Mouse (Mus musculus) layer of hippocampus, postnatal 25 days (tissue): ENCODE data around the gene Trabd. TPM values are rescaled to one million over a fixed set of nuclear protein-coding genes. Genes with fewer than 3 reads are reported as not detected.

ENCODE experiments used
- DNase-seq, 2 experiments: peaks; one replicate each; pipeline ENCODE4 v3.0.0; 2022; ENCODE audit warnings: mixed read lengths in 2 of 2, low spot score in 1 of 2; ENCODE audit errors: extremely low spot score in 1 of 2
- total RNA-seq, 2 experiments: library from RNA; stranded (reverse); gene quantifications; 2 replicates each; pipeline ENCODE4 v1.2.3; 2021

Trabd gene
- total RNA-seq, 2 experiments from 2014 or later: 20.5 to 21.2 TPM

DNA sequence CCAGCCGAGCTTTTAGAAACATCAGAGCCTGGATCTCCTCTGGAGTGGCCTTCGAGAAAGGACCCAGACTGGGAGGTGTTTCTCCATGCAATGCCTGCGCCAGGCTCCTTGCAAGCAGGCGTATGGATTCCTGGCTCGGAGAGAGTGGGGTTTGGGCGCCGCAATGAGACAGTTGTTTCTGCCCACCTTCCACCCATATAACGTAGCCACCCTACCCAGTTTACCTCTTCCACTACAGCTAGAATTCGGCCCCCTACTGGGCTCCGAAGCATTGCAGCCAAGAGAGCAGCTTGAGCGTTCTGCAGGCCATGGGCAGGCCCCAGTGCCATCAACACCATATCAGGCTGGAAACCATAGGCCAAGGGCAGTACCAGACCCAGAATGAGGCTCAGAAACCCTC lies 48.7 kb downstream of the Trabd start:
- DNase-seq: peak in 1 of 2 experiments; percentile 46

DNA sequence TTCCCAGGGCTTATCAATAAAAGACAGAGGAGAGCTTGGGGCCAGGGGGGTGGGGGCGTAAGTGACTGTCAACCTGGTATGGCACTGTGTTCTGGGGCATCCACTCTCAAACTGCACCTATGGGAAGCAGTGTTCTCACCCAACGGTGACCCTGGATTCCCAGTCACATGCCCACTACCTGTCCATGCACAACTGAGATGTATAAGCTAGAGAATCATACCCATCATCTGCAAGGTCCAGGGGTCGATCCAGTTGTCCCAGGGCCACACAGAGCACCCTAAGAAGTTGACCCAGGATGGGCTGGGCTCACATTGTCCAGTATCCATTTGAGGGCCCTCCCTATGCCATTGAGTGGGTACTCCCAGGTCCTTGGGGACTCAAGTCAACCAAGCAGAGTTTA lies 49.4 kb downstream of the Trabd start:
- DNase-seq: no peak

DNA sequence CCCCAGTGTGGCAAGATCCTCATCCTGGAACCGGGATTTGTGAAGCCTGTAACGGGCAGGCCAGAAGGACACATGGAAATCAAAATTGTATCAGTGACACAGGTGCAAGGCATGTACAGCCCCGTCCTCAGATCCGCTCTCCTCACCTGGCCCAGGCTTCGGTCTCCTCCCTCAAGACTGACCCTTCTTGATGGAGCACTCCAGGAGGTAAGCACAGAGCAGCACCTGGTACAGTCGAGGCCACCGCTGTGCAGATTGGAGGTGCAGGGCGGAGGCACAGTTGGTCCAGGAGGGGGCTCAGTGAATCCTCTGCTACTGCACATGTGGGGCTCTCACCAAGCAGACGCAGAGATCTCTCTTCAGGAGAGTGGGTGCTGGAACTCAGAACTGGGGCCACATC lies 50.4 kb downstream of the Trabd start:
- DNase-seq: no peak

GRCm38 (mm10) chr15:89126622-89127021 lies 51.7 kb downstream of the Trabd start:
- no peak for DNase-seq

DNA sequence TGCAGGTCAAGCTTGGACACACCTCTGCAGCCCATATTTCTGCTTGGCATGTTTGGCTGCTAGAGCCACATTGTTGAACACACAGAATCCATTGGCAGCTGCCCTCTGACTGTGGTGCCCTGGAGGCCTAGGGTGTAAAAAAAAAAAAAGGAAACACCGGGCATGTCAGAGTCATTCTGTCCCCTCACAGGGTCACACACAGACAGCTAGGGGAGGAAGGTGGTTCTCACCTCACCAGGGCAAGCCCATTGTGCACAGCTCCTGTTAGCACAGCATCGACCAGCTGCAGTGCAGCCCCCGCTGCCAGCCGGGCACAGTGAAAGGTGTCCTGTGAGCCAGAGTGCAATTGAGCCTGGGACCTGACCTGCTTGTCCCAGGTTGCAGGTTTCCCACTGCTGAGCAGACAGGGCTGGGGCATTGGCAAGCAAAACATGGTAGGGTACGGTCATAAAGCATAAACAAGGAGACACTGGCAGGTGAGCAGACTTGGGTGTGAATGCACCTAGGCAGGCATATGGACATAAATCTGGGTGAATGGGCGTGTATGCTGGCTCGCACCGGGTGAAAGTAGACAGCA lies 52.5 kb downstream of the Trabd start:
- DNase-seq: no peak

DNA sequence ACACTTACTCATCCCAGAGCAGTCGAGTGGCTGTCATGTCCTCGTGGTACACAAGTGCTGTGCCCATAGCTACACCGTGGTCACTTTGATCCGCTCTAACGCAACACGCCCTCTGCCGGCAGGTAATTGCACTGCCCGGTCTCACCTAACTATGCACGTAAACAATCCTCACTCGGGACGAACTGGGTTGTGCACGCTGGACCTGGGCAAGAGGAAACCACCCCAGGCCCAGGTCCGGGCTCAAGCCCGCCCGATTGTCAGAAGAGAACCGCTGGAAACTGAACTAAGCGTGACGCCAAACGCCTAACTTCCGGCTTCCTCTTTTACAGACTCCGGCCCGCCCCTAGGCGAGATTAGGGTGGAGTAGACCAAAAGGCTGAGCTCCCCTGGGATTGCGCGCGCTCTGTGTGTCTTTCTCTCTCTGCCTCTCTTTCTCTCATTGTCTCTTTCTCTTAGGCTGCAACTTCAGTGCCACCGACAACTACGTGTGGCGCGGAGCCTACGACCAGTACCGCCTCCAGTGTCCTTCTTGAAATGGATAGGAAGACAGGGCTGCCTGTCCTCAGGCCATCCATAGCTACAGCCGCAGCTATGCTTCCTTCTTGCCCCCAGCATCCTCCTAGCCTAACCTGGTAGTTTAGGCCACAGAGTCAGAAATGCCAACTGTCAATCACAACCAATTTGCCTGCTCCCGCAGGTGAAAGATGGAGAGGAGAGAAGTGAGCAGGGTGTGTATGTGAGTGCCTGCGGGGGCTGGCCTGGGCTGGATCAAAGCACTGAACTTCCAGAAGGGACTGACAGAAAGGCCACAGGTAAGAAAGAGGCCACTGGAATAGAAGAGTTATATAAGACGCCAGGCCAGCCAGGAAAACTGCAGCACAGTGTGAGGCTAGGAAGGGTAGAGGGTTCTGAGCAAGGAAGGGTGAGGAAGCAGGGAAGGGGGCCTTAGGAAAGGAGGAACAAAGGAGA lies 53.7 kb downstream of the Trabd start, which contains the start of gene Hdac10:
TSS of gene Hdac10 (minus strand) at position 319 of the 969 bp plus-strand sequence.
- peak; percentile 78 to 87 for DNase-seq

GRCm38 (mm10) chr15:89130245-89130644 lies 55.3 kb downstream of the Trabd start:
- no peak for DNase-seq

GRCm38 (mm10) chr15:89131316-89131715 lies 56.4 kb downstream of the Trabd start:
- DNase-seq: no peak

Other genes with a start within 250 kb of the Trabd start
- 10 to 100 TPM; 30.3 to 38.9 TPM for gene Pim3, start 212.9 kb upstream of the Trabd start, total RNA-seq
- 1 to 10 TPM; 1.9 to 2.1 TPM for gene Ttll8, start 120.7 kb upstream of the Trabd start, total RNA-seq
- 100 to 1,000 TPM; 115 to 130 TPM for gene Mlc1, start 96.1 kb upstream of the Trabd start, total RNA-seq
- gene Mov10l1, start 92.2 kb upstream of the Trabd start, total RNA-seq: not detected
- 100 to 1,000 TPM; 161 to 170 TPM for gene Panx2, start 15.4 kb upstream of the Trabd start, total RNA-seq
- 10 to 100 TPM; 19.7 to 22.5 TPM for gene Selenoo, start 14.0 kb downstream of the Trabd start, total RNA-seq
- gene Tubgcp6, start 48.0 kb downstream of the Trabd start, total RNA-seq: 10 to 100 TPM; 29.0 to 29.9 TPM
- 10 to 100 TPM; 12.5 to 16.5 TPM for gene Hdac10, start 53.6 kb downstream of the Trabd start, total RNA-seq
- gene Mapk12, start 65.6 kb downstream of the Trabd start, total RNA-seq: 1 to 10 TPM; 2.7 to 5.1 TPM
- 10 to 100 TPM; 20.3 to 24.8 TPM for gene Mapk11, start 74.5 kb downstream of the Trabd start, total RNA-seq
- 10 to 100 TPM; 50.0 to 56.5 TPM for gene Plxnb2, start 105.7 kb downstream of the Trabd start, total RNA-seq
- gene Dennd6b, start 121.4 kb downstream of the Trabd start, total RNA-seq: 10 to 100 TPM; 33.3 to 42.0 TPM
- gene Ppp6r2, start 136.4 kb downstream of the Trabd start, total RNA-seq: 100 to 1,000 TPM; 164 to 166 TPM
- 100 to 1,000 TPM; 317 to 364 TPM for gene Sbf1, start 240.2 kb downstream of the Trabd start, total RNA-seq
- gene Adm2, start 247.6 kb downstream of the Trabd start, total RNA-seq: not detected